Mouse (Mus musculus) MEL (cell line): ENCODE measurements around the gene Dapp1.

ENCODE experiments used
- CTCF ChIP-seq, 3 experiments: IDR thresholded peaks in 2 of 3; conservative IDR thresholded peaks in 1 of 3; 2 replicates each; pipeline ENCODE4 v1.5.1; 2011 to 2012; ENCODE audit warnings: low read length in 3 of 3, low read depth in 2 of 3, mild to moderate bottlenecking in 2 of 3, improper control_type of control experiment in 1 of 3, inconsistent platforms in 1 of 3, mixed read lengths in 1 of 3, moderate library complexity in 1 of 3; ENCODE audit not compliant: control insufficient read depth in 1 of 3, insufficient read depth in 1 of 3, poor library complexity in 1 of 3, severe bottlenecking in 1 of 3
- EP300 ChIP-seq, 2 experiments: IDR thresholded peaks; 2 replicates each; pipeline ENCODE4 v1.6.1; 2011; ENCODE audit warnings: improper control_type of control experiment in 2 of 2, low read length in 2 of 2, low read depth in 1 of 2, mild to moderate bottlenecking in 1 of 2
- ETS1 ChIP-seq: IDR thresholded peaks from 2 replicates; pipeline ENCODE4 v1.6.1; 2012; ENCODE audit warnings: low read depth, mild to moderate bottlenecking, inconsistent platforms, low read length, improper control_type of control experiment, moderate library complexity
- GABPA ChIP-seq: IDR thresholded peaks from 2 replicates; pipeline ENCODE4 v1.6.1; 2012; ENCODE audit warnings: low read depth, mild to moderate bottlenecking, inconsistent platforms, low read length, improper control_type of control experiment, moderate library complexity
- MAFK ChIP-seq: IDR thresholded peaks from 2 replicates; pipeline ENCODE4 v1.6.1; 2011; ENCODE audit warnings: low read depth, mild to moderate bottlenecking, low read length, improper control_type of control experiment, borderline replicate concordance
- MAX ChIP-seq: IDR thresholded peaks from 2 replicates; pipeline ENCODE4 v1.6.1; 2011; ENCODE audit warnings: low read length, improper control_type of control experiment
- MEF2A ChIP-seq: IDR thresholded peaks from 2 replicates; pipeline ENCODE4 v1.6.1; 2014; ENCODE audit warnings: low read depth, mild to moderate bottlenecking, inconsistent platforms, low read length, improper control_type of control experiment; ENCODE audit not compliant: poor library complexity, insufficient replicate concordance, severe bottlenecking; ENCODE audit errors: extremely low read depth
- POLR2AphosphoS2 ChIP-seq: IDR thresholded peaks from 2 replicates; pipeline ENCODE4 v1.6.1; 2011; ENCODE audit warnings: low read length, improper control_type of control experiment
- SIN3A ChIP-seq: IDR thresholded peaks from 2 replicates; pipeline ENCODE4 v1.6.1; 2012; ENCODE audit warnings: low read length, improper control_type of control experiment, inconsistent platforms
- SMC3 ChIP-seq: IDR thresholded peaks from 2 replicates; pipeline ENCODE4 v1.6.1; 2011; ENCODE audit warnings: low read depth, low read length, improper control_type of control experiment
- UBTF ChIP-seq: IDR thresholded peaks from 2 replicates; pipeline ENCODE4 v1.6.1; 2012; ENCODE audit warnings: low read depth, mild to moderate bottlenecking, inconsistent platforms, low read length, improper control_type of control experiment, moderate library complexity, borderline replicate concordance; ENCODE audit not compliant: insufficient read depth
- USF1 ChIP-seq: IDR thresholded peaks from 2 replicates; pipeline ENCODE4 v1.6.1; 2014; ENCODE audit warnings: low read depth, mild to moderate bottlenecking, inconsistent platforms, low read length, improper control_type of control experiment, moderate library complexity

DNA sequence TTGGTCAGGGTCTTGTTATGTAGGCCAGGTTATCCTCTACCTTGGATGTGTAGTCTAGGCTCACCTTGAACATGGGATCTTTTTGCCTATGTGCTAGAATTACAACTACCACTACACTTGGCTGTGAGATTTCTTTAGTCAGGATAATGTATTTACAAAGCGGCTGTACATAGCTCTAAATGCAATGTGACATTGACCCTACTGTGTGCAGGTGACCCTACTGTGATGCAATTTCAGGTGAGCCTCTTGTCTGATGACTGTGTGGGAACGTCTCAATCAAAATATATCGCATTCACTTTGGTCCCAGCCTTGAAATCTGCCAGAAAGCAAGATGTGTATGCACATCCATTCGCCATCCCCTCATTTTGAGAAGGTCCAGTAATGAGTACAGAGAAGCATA lies 23.0 kb downstream of the Dapp1 start:
- TF ChIP-seq USF1 (no peak), SMC3 (no peak), EP300 (IDR thresholded peaks at IDR 0.05; ENCODE audit: low read depth in 1 of 2, low read length in 2 of 2) (no peak), CTCF (IDR thresholded peaks at IDR 0.05 in 2 of 3, conservative IDR thresholded peaks at IDR 0.05 in 1 of 3; ENCODE audit: control insufficient read depth in 1 of 3, insufficient read depth in 1 of 3, low read depth in 2 of 3, low read length in 3 of 3, poor library complexity in 1 of 3, severe bottlenecking in 1 of 3) (no peak), MAX (no peak), UBTF (no peak), SIN3A (no peak), MAFK (no peak), GABPA (no peak), MEF2A (no peak), POLR2AphosphoS2 (no peak), ETS1 (no peak)
